Mouse (Mus musculus) brain, embryonic 14.5 days (tissue): ENCODE measurements around the gene Pla2g3.

ENCODE experiments used
- CTCF ChIP-seq: fragments of 200-500 bp; IDR thresholded peaks from 2 replicates; pipeline ENCODE4 v1.5.1; 2012; ENCODE audit warnings: inconsistent platforms, mild to moderate bottlenecking, moderate library complexity, borderline replicate concordance; ENCODE audit not compliant: insufficient read depth, insufficient read length; ENCODE audit errors: extremely low read depth
- POLR2A ChIP-seq: fragments of 200-500 bp; IDR thresholded peaks from 2 replicates; pipeline ENCODE4 v1.6.1; 2012; ENCODE audit warnings: mild to moderate bottlenecking, inconsistent platforms, borderline replicate concordance; ENCODE audit not compliant: poor library complexity, insufficient read depth, insufficient read length, severe bottlenecking; ENCODE audit errors: extremely low read depth

- TF ChIP-seq POLR2A (no peak), CTCF (no peak)
These were observed 14.5 kb downstream of the Pla2g3 start for GRCm38 (mm10) chr11:3502459-3503072.
